Mouse (Mus musculus): ENCODE measurements around the gene Uso1.
"Not testable (repeated sequence)": the region's sequence is repeated elsewhere in the genome, so short reads cannot be mapped to it uniquely, and the experiment has no call there.

Uso1 gene

DNA sequence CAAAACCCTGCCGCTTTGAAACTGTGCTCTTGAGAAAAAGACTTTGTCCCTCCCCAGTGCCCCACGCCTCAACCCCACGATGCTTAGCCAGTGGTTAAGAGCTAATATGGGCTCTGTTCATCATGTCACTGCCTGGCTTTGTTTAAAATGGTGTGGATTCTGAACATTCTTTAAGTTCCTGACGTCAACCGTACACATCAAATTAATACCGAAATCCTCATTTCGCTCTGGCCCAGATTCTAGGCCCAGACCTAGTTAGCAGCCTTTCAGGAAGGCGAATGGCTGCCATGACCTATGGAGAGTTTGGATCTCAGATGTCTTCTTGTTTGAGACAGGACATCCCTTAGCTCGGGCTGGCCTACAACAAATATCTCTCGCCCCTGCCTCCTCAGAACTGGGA lies 10.0 kb upstream of the Uso1 start:
- no peak for DNase-seq (ENCODE audit: low spot score in 2 of 2)

GRCm38 (mm10) chr5:92128570-92128969 lies 9.2 kb upstream of the Uso1 start:
- no peak for DNase-seq (ENCODE audit: low spot score in 2 of 2)

DNA sequence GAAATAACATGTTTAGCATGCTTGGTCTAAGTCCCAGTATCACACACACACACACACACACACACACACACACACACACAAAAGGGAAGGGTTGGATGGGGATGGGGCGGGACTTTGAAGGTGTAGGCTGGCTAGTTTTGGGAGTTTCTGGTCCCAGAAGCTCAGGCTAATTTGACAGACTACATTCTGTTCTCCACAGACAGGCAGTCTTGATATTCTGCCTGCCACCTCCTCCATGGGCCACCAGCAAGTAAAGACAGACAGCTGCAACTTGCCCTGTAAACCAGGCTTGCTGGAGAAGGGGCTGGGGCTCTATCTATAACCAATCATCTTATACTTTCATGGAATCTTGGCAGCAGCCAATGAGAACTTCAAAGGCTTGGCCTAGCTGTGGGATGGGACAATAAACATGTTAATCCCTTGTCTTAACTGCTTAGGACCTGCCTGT lies 8.4 kb upstream of the Uso1 start:
- DNase-seq (ENCODE audit: low spot score in 2 of 2): no peak

DNA sequence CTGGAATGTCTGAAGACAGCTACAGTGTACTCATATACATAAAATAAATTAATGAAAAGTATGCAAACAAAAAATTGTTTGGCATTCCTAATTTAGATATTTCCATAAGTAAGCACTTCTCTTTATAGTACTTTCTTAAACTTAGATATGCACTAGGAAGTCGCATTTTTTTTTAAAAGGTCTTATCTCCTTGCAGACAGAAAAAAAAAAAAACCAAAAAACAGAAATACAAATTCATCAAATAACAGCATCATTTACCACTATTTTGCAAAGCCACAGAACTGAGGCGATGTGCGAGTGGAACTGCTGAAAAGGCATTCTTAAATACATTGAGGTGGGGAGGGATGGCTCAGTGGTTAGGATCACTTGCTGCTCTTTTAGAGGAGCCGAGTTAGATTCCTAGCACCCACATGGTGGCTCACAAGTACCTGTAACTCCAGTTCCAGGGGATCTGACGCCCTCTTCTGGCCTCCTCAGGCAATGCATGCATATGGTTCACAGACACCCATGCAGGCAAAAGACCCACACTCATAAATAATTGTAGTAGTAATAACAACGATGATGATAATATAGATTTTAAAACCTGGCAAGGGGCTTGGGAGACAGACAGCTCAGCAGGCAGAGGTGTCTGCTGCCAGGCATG lies 7.6 kb upstream of the Uso1 start:
- no peak for DNase-seq (ENCODE audit: low spot score in 2 of 2)

DNA sequence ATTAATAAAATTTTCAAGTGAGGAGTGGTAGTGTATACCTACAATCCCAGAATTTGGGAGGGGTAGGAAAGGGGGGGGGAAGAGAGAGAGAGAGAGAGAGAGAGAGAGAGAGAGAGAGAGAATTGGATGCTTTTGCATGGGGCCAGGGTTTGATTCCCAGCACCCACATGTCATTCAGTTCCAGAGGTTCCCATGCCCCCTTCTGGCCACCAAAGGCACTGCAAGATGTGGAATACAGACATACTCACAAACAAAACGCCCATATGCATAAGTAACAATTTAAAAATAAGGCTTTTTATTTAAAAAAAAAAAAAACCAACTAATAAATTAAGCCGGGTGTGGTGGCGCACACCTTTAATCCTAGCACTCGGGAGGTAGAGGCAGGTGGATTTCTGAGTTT lies 5.6 kb upstream of the Uso1 start:
- no peak for DNase-seq (ENCODE audit: low spot score in 2 of 2)

DNA sequence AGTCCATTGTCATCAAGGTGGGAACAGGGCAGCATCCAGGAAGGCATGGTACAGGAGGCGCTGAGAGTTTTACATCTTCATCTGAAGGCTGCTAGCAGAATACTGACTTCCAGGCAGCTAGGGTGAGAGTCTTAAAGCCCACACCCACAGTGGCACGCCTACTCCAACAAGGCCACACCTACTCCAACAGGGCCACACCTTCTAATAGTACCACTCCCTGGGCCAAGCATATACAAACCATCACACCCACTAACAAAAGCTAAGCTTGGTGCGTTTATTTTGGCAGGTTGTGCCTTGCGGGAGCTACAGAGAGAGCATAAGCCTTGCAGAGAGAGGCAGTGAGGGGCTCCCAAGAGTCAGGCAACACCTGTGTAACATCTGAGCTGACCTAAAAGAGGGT lies 4.7 kb upstream of the Uso1 start:
- not testable (repeated sequence) for DNase-seq (ENCODE audit: low spot score in 2 of 2)

- no peak for DNase-seq (ENCODE audit: low spot score in 2 of 2)
These were observed 2.8 kb upstream of the Uso1 start for GRCm38 (mm10) chr5:92134934-92135333.

GRCm38 (mm10) chr5:92136536-92137238 lies 1.1 kb upstream of the Uso1 start:
- no peak for DNase-seq (ENCODE audit: low spot score in 2 of 2)

DNA sequence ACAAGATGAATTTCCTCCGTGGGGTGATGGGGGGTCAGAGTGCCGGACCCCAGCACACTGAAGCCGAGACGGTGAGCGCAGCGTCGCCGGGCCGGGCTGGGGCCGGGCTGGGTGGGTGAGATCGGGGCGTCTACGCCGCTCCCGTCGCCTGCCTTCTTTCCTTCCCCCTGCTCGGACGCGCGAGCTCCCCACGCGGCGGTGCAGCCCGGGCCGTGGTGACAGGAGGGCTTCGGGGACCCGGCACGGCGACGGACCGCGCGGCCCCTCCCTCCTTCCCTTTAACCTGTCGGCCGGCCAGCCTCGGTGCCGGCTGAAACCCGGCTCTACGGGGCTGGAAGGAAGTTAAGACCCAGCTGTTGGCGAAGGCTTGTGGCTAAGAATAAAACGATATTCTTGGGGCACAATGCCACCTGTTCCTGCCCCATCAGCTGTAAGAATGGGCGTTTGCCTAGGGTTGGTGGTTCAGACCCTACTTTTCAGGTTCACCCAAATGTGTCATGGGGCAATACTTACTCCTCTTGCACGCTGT lies 419 bp downstream of the Uso1 start:
- DNase-seq (ENCODE audit: low spot score in 2 of 2): no peak

DNA sequence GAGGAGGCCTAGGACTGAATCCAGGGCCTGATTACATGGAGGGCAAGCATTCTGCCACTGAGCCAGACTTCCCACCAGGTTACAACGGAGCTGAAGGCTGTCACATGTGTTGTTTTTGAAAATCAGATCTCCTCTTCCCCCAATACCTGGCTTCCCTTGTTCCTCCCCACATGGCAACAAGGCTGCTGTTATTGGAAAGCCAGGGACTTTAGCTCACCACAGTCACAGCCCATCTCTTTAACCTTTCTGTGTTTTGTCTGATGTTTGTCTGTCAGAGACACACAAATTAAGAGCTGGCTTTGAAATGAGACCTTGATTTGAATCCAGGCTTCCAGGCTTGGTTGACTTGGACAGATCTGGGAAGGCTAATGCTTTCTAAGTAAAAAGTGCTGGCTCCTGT lies 1.5 kb downstream of the Uso1 start:
- DNase-seq (ENCODE audit: low spot score in 2 of 2): no peak

DNA sequence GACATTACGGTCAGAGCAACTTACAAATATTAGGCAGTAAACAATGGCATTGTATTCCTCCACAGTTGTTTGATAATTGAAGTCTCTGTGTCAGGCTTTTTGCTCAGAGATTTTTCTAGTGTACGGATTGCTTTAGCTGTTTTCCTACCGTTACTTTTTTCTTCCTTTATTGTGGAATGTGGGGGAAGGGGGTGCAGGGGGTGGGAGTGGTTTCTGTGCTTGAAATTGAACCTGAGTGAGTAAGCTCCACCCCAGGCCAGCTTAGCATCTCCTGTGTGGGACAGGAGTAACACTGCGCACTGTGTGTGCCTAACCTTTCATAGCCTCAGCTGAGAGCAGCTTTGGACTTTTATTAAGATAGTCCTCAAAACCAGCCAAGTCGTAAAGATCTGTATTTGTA lies 4.0 kb downstream of the Uso1 start:
- DNase-seq (ENCODE audit: low spot score in 2 of 2): no peak

- DNase-seq (ENCODE audit: low spot score in 2 of 2): no peak
These were observed 4.7 kb downstream of the Uso1 start for GRCm38 (mm10) chr5:92142481-92142880.

DNA sequence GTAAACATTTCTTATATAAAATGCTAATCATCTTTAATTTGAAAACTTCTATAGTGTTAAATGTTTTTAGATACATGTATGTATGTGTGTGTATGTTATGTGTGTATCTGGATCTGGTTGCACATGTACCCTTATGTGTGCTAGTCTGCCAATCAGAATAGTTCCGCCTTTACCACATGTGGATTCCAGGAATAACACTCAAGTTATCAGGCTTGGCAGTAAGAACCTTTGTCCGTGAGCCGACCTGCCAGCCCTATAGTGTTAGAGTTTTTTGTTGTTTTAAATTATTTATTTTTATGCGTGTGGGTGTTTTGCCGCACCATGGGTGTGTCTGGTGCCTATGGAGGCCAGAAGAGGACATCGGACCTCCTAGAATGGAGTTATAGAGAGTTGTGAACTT lies 5.9 kb downstream of the Uso1 start:
- DNase-seq (ENCODE audit: low spot score in 2 of 2): no peak

- no peak for DNase-seq (ENCODE audit: low spot score in 2 of 2)
These were observed 7.4 kb downstream of the Uso1 start for GRCm38 (mm10) chr5:92144954-92145708.

DNA sequence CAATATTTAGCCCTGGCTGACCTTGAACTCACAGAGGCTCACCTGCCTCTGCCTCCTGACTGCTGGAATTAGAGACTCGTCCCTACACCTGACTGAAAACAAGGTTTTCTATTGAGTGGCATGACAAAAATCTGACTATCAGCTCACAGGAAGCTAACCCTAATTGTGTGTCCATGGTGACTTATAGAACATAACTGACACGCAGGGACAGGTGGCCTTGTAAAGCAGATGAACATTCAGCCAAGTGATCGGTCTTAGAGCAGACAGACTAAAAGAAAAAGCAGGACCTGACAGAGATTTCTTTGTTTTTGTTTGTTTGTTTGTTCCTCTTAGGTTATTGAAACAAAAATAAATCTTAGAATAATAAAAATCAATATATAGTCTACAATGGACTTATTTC lies 10.5 kb downstream of the Uso1 start:
- no peak for DNase-seq (ENCODE audit: low spot score in 2 of 2)

DNA sequence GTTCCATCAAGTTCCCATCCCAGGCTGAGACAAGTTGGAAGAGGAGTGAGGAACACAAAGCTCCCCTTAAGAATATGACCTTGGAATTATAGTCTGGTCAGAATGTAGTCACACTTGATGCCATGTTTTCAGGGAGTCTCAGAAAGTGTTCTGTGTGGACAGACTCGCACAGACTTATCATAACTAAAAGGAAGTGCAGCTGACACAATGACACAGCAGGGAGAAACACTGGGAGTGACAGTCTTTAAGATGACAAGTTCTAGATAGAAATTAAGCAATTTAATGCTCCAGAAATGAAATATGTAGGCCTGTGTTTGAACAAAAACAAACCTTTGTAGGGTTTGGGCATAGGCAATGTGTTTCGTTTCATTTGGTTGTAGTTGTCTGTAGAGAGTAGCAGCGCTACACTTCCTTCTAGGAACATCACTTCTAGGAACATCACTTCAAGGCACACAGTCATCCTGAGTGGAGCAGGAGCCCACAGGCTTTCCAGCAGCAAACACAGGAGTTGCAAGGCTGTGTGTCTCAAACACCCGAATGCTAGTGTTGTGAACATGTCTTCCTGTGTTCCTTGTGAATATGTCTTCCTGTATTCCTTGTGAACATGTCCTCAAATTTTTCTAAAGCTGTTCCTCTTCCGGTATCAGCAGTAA lies 11.7 kb downstream of the Uso1 start:
- DNase-seq (ENCODE audit: low spot score in 2 of 2): no peak

- DNase-seq (ENCODE audit: low spot score in 2 of 2): peak; percentile 18 to 44
These were observed 17.1 kb downstream of the Uso1 start for GRCm38 (mm10) chr5:92154861-92155260.

DNA sequence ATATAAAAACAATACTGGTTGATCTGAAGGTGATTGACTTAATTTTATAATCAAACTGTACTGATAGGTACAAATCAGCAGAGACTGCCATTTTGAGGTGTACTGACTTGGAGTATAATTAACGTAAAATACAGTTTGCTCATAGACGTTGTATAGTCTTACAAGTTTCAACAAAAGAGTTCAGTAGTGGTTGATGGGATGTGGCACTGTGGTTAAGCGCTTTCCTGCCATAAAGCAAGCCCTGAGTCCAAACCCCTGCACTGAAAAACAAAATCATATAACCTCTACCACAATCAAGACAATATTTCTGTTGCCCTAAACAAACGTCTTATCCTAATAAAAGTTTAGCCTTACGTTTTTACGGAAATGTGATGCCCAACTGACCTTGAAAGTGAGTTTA lies 28.2 kb downstream of the Uso1 start:
- no peak for DNase-seq (ENCODE audit: low spot score in 2 of 2)

- DNase-seq (ENCODE audit: low spot score in 2 of 2): no peak
These were observed 45.5 kb downstream of the Uso1 start for GRCm38 (mm10) chr5:92183071-92183830.

DNA sequence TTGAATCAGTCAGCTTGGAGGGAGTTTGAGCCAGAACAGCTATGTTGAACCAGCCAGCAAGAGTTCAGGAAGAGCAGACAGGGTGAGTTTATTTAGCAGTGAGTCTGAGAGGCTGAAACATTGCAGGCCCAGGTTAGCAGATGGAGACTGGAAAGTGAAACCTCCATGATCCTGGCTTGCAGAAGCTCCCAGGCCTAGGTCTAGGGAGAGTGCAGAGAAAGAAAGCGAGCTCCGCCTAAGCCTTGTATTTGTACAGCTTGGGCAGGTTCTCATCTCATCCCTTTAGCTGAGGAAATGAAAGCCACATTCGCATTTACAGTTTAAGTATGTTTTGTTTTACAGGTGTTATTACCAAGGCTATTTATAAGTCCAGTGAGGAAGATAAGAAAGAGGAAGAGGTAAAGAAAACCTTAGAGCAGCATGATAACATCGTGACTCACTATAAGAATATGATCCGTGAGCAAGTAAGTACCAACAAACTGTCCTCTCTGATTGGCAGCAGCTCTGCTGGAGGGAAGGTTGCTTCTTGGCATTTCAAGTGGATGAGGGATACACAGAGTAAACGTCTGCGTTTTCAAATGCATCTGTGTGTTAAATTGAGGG lies 51.2 kb downstream of the Uso1 start:
- no peak for DNase-seq (ENCODE audit: low spot score in 2 of 2)

DNA sequence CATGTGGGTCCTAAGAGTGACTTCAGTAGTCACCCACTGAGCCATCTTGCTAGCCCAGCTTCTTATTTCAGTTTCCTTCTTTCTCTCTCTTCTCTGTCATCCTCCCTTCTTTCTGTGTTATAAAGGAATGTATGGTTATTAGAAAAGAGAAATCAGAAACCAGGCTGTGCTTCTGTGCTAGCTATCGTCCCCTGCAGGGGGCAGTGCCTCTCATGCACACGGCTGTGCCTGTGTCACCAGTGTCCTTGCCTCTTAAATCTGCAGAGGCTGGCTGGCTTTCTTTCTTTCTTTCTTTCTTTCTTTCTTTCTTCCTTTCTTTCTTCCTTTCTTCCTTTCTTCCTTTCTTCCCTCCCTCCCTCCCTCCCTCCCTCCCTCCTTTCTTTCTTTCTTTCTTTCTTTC lies 58.0 kb downstream of the Uso1 start:
- DNase-seq (ENCODE audit: low spot score in 2 of 2): not testable (repeated sequence)

All from right cerebral cortex, postnatal 36 days (tissue).